Mouse (Mus musculus): ENCODE results near the gene Clec10a. TPM values are rescaled to one million over a fixed set of nuclear protein-coding genes. Genes with fewer than 3 reads are reported as not detected.
"Not testable (repeated sequence)": the region's sequence is repeated elsewhere in the genome, so short reads cannot be mapped to it uniquely, and the experiment has no call there.

Clec10a gene
- 1 to 10 TPM; 4.6 to 5.1 TPM for total RNA-seq (2021)
- long read RNA-seq, experiment 1, partial matches to known transcripts, result 0 of 2 reads
- long read RNA-seq, experiment 1, other reads (novel, unspliced or antisense), result 0 of 2 reads
- long read RNA-seq, experiment 2, result 0 reads

GRCm38 (mm10) chr11:70155897-70156296, at the start of gene Clec10a:
TSS of gene Clec10a (plus strand) at chr11:70156197.
- DNase-seq, result not testable (repeated sequence)

DNA sequence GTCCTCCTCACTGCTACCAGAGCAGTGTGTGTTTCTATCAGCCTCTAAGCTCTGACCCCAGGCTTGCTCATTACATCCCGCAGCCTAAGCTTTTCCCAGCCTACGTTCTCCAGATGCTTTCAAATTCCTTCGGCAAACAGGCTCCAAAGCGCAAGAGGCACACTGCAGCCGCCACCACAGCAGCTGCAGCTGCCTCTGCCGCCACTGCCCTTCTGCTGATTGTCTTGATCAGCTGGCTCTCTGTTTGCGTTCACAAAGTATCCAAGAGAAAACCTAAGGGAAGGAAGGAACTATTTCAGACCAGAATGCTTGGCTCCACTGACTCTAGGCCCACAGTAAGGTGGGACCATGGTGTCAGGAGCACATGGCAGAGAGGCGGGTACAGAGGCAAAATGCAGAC, 48.9 kb upstream of the Clec10a start:
- no peak for DNase-seq

DNA sequence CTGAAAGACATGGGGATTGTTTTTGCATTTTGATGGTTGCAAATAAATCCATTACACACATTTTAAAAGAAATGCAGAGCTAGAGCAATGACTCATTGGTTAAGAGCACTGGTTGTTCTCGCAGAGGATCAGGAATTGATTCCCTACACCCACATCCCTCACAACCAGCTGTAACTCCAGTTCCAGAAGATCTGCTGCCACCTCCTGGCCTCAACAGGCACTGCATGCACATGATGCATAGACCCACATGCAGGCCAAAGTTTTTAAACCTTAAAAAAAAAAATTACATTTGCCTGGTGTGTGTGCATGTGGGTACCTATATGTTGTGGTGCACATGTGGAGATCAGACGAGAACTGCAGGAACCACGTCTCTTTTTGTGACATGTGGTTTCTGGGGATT, 45.9 kb upstream of the Clec10a start:
- peak; percentile 60 for DNase-seq

DNA sequence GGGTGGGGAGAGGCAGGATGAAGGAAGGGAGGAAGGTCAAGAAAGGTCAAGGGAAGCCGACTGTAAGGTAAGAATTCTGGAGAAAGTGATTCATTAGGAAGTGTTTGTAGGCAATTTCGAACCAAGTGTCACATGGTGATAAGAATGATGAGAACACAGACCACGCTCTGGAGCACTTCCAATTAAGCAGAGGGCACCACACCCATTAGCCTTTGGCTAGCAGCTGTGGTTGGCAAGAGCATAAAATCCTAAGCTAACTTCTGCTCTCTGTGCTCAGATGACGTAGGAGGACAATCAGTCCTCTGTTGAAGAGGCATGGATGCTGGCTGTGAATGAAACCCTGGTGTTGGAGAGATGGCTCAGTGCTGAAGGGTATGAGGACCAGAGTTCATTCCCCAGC, 41.4 kb upstream of the Clec10a start:
- no peak for DNase-seq

DNA sequence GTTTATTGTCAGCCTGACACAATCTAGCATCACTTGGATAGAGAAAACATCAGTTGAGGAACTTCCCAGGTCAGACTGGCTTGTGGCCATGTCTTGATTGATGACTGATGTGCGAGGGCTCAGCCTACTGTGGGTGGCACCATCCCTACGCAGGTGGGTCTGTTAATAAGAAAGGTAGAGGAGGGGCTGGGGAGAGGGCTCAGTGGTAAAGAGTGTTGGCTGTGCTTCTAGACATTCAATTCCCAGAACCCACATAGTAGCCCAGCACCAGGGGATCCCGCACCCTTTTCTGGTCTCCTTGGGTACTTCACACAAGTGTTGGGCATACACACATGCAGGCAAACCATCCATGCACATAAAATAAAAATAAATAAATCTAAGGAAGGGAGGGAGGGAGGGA, 40.1 kb upstream of the Clec10a start:
- no peak for DNase-seq

GRCm38 (mm10) chr11:70129926-70130379, 26.0 kb upstream of the Clec10a start, which contains the start of gene Mgl2:
TSS of gene Mgl2 (plus strand) at chr11:70130329.
- DNase-seq, result no peak

DNA sequence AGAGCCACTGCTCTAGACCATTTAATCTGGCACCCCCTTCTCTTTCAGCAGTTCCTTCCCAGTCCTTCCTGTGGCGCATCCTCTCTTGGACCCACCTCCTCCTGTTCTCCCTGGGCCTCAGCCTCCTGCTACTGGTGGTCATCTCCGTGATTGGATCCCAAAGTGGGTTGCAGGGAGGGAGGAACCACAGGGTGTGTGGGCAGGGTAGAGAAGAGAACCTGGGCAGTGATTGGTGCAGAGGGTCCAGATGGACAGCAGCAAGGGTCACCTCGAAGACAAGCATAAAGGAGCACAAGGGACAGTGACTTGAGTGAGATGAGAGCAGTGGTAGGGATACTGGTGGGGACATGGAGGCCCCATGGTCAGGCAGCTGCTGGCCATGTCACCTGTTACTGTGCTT, 21.0 kb upstream of the Clec10a start:
- not testable (repeated sequence) for DNase-seq

DNA sequence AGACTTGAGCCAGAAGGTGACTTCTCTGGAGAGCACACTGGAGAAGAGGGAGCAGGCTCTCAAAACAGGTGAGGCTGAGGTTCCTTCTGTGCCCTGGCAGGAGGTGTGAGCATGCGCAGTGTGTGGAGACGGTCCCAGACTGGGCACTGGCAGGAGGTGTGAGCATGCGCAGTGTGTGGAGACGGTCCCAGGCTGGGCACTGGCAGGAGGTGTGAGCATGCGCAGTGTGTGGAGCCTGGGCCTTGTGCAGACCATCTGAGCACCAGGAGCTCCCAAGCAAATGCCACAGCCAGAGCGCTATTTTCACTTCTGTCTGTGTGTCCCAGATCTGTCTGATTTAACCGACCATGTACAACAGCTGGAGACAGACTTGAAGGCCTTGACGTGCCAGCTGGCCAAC, 20.1 kb upstream of the Clec10a start:
- not testable (repeated sequence) for DNase-seq

- no peak for DNase-seq
These were observed 16.8 kb upstream of the Clec10a start for GRCm38 (mm10) chr11:70139171-70139570.

GRCm38 (mm10) chr11:70151072-70151471, 4.9 kb upstream of the Clec10a start:
- DNase-seq, result peak; percentile 18

DNA sequence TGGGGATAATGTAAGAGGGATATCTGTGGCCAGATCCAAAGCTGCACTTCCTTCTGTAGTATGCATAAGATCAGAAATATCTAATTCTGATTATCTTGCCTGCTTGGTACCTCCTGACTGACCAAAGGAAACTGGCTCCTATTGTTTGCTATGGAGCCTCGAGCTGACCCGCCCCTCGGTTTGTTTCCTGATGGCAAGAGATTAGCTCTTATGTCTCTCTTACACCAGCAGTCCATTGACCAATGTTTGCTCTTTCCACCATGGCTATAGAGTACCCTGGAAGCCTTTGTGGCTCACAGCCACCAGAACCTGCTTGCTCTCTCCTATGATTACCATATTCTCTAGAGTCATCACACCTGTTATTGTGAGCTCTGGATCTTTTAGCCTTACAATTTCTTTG, 6.3 kb downstream of the Clec10a start:
- DNase-seq, result no peak

DNA sequence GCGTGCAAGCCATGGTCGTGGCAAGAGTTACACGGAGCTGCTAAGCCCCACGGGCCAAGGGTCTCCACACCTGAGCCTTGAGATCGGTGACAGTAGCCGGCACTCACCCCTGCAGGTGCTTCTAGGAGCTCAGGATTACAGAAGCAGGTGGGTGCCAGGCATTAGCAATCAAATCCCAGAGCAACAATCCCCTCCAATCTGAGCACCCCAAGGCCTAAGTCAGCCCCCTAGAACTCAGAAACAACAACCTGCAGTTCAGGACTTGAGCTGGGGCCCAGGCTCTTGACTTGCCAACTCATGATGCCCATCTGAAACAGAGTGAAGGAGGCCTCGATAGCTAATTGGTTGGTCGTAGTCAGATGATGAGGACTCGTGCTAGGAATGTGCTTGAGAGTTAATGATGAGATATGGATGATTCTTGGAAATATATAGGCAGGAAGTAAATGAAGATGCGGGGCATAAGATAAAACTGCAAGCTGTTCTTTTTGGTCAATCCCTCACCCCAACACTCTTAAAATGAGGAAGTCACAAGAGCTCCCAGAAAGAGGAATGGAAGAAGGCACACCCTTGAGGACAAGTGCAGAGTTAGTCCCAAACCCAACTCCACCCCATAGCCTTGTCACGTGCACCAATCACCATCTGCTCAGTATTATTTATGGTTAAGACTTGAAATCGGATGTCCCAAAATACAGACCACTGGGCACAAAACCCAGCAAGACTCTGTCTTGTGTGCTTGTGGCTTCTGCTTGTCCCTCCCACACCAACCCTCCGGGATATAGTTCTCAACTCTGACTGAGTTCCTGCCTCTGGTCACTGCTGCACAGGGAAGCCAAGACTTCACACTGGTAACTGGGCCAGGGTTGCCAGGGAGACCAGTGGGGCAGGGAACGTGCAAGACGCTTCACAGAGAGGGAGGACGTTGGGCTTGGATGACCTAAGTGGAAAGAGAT, 10.2 kb downstream of the Clec10a start:
- DNase-seq, result peak; percentile 50

DNA sequence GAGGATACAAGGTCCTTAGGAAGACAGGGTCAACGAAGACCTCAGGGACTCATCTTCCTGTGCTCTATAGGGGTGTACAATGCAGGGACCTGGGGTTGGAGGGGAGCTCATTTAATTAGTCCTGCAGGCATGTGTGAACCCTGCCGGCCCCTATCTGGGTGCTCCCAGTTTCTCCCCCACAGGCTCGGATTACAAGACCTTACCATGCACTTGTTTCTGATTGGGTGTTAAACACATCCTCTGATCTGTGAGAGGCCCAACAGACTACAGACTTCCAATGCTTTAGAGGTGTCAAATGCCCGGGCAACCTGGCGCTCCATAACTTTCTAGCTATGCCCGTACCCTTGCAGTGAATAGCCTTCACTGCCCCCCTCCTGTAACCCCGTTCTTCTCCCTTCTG, 12.1 kb downstream of the Clec10a start:
- no peak for DNase-seq

- DNase-seq, result not testable (repeated sequence)
These were observed 13.5 kb downstream of the Clec10a start for GRCm38 (mm10) chr11:70169471-70169870.

- DNase-seq, result no peak
These were observed 14.3 kb downstream of the Clec10a start for GRCm38 (mm10) chr11:70170291-70170690.

- DNase-seq, result no peak
These were observed 15.2 kb downstream of the Clec10a start for GRCm38 (mm10) chr11:70171181-70171580.

DNA sequence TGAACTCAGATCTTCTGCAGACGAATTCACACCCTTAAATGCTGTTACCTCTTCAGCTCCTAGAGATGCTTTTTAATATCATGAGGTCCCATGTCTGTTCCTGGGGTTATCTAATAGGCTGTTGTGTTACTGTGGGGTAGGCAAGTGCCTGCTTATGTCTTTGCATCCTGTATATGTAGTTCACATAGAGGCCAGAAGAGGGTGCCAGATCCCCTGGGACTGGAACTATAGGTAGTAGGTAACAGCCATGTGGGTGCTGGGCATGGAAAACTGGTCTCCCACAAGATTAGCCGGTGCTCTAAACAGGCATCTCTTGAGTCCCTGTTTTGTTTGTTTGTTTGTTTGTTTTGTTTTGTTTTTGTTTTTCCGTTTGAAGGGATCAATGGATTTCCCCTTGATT, 15.8 kb downstream of the Clec10a start:
- peak; percentile 36 for DNase-seq

GRCm38 (mm10) chr11:70172298-70172697, 16.3 kb downstream of the Clec10a start:
- no peak for DNase-seq

DNA sequence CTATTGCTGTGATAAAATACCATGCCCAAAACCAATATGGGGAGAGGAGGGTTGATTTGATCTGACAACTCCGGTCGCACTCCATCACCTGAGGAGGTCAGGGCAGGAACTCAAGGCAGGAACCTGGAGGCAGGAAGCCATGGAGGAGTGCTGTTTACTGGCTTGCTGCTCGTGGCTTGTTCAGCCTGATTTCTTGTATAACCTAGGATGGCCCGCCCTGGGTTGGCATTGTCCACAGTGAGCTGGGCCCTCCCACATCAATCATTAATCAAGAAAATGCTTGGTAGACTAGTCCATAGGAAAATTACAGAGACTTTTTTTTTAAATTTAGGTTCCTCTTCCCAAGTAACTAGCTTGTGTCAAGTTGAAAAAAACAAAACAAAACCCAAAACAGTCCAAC, 18.5 kb downstream of the Clec10a start:
- DNase-seq, result no peak

DNA sequence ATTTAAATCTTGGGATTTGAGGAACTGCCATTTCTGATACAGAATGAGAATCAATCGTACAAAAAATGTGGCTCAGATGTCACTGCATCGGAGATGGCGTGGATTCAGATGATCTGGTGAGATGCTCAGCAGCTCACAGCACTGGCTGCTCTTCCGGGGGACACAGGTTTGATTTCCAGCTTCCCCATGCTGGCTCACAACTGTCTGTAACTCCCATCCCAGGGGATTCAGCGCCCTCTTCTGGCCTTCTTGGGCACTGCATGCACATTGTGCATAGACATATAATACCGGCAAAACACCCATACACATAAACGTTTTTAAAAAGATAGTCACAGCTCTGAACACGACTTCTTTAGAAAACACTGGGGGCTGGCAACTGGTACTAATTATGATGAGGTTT, 21.6 kb downstream of the Clec10a start:
- DNase-seq, result no peak

- no peak for DNase-seq
These were observed 22.3 kb downstream of the Clec10a start for GRCm38 (mm10) chr11:70178311-70178710.

- DNase-seq, result no peak
These were observed 22.8 kb downstream of the Clec10a start for GRCm38 (mm10) chr11:70178756-70179155.

DNA sequence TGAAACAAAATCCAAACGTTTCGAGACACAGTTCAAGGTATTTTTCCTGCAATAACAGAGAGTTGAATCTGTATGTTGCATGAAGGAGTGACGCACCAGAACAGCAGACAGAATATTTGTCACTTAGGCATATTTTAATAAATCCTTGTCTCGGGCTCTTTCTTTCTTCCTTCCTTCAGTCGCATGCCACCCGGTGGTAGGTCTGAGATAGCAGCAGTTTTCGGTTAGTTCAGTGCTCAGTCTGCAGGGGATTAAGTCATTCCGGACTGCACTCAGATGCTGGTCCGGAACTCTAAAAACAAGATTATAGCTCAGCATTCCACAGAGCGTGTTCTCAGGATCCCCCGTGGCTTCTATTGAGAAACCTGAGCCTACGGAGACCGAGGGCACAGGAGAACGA, 23.4 kb downstream of the Clec10a start:
- DNase-seq, result peak; percentile 41

DNA sequence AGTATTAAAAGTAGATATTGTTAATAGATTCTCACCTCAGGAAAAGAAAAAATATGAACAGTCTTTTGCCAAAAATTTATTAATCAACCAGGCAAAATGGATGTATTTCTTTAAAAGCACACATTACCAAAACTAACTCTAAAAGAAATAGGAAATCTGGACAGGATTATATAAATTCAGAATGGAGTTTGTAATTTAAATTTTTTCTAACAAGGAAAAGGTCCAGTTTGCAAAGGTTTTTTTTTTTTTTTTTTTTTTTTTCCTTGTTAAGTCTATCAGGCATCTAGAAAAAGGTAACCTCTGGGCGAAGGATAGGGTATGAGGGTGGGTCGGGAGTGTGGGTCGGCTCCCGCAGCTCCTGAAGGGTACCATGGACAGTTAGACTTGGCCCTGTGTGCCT, 24.5 kb downstream of the Clec10a start:
- DNase-seq, result no peak

All from adrenal gland, postnatal 10 days (tissue).